Mouse (Mus musculus): ENCODE data around the gene Faap100. TPM values are rescaled to one million over a fixed set of nuclear protein-coding genes. Genes with fewer than 3 reads are reported as not detected.

Gene Faap100
- 10 to 100 TPM; 28.8 to 30.5 TPM for polyA plus RNA-seq (2012; fragmentation: generic; extraction: Trizol)

DNA sequence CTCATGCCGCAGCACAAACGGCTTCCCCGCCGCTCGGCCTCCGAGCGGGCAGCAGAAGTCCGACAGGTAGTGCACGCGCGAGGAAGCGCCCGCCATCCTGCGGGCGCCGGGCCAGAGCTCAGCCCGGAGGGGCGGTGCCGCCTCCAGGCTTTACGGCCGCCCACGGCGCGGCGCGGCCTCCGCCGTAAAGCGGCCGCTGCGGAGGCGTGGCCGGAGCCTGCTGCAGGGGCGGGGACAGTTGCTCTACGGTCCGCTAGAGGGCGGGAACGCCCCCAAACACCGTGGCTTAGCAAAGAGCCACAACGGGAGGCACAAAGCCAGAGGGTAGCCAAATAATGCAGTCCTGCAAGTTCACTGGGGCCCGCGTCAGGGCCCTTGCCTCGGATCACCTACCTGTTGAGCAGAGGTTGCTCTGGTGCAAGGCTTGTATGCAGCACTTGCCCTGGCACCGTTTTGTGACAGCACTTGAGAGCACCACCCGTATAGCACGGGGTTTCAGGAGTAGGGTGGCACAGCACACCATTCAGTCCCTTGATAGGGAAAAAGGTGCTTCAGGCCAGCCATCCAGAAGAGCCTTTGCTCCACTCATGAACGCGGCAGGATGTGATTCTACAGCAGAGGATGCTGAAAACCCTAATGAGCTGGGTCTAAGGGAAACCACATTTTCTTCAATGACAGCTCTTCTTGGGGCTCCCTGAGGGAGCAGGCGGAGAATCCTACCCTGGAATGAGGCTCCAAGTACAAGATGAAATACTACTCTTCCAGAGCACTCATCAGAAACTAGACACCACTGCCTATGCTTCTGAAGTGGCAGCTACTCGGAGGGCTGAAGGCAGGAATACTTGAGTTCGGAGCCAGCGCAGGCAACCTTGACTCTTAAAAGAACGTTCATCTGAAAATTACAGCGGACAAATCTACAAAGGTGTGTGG is at the start of gene Faap100:
Gene Faap100, minus strand, starts transcription at position 154 of the 930 bp plus-strand sequence.

DNA sequence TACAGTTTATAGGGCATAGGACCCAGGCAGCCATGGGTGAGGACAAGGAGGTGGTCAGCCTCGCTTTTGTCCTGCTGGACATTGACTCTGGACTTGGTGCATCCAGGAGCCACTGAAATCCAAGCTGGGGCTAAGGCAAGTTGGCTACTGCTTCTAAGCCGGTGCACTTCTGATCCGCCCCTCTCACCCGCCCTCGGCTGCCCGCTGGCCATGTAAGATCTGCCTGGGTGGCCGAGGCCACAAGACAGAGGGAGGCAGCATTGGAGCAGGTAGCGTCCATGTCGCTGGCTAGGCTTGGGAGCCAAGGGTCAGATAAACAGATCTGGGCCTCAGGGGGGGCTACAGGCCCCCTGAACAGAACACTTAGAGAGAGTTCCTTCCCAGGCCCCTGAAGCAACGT is 17.3 kb downstream of the Faap100 start, which contains the start of gene Fscn2:
Gene Fscn2, plus strand, starts transcription at position 240 of the 400 bp plus-strand sequence.

DNA sequence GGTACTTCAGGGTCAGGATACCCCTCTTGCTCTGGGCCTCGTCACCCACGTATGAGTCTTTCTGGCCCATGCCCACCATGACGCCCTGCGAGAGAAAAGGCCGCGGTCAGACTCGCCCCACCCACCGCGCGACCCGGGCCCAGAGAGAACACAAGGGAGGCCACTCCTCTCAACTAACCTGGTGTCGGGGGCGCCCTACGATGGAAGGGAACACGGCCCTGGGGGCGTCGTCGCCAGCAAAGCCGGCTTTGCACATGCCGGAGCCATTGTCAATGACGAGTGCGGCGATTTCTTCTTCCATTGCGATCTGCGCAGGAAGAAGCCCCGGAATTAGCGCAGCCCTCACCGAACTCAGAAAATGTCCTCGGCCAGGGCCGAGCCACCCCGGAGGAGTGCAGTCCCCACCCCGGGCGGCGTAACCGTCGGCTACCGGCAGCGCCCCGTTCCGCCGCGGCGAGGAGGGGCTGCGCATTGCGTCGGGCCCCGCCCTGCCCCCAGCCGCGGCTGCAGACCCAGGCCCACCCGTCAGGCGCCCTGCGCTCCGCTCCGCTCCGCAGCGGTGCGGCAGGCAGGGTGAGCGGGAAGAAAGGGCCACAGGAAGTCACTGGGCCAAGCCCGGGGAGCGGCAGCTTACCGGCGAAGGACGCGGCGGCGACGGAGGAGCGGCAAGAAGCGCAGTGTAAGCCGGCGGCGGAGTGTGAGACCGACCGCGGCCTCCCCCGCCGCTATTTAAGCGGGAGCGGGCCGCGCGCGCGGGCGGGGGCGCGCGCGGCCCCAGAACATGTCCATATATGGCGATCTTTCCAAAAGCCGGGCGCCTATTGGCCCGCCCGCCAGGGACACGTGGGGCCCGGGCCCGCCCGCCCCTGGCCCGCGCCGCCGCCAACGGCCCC is 30.5 kb downstream of the Faap100 start, which contains the start of gene Actg1:
Gene Actg1, minus strand, starts transcription at position 752 of the 893 bp plus-strand sequence.

Other genes starting within 250 kb of the Faap100 start
- gene Slc38a10, start 227.4 kb downstream of the Faap100 start, polyA plus RNA-seq (2012; fragmentation: generic; extraction: Trizol) = 100 to 1,000 TPM in 1 of 2 experiments, 10 to 100 TPM in 1; 53.2 to 164 TPM
- 10 to 100 TPM in 1 of 2 experiments, 1 to 10 TPM in 1; 4.5 to 19.3 TPM for gene Bahcc1, start 145.8 kb downstream of the Faap100 start, polyA plus RNA-seq (2012; fragmentation: generic; extraction: Trizol)
- 1,000 to 10,000 TPM; 3,031 to 5,204 TPM for gene Actg1, start 30.2 kb downstream of the Faap100 start, polyA plus RNA-seq (2012; fragmentation: generic; extraction: Trizol)
- gene Fscn2, start 17.2 kb downstream of the Faap100 start, polyA plus RNA-seq (2012; fragmentation: generic; extraction: Trizol) = under 1 TPM; 0.45 to 0.54 TPM
- gene Nploc4, start 58.9 kb upstream of the Faap100 start, polyA plus RNA-seq (2012; fragmentation: generic; extraction: Trizol) = 10 to 100 TPM; 34.7 to 46.1 TPM
- under 1 TPM in 1 of 2 experiments, not detected in 1; 0.02 TPM for gene Tspan10, start 63.9 kb upstream of the Faap100 start, polyA plus RNA-seq (2012; fragmentation: generic; extraction: Trizol)
- gene Pde6g, start 74.7 kb upstream of the Faap100 start, polyA plus RNA-seq (2012; fragmentation: generic; extraction: Trizol) = 1 to 10 TPM in 1 of 2 experiments, under 1 TPM in 1; 0.06 to 1.0 TPM
- 10 to 100 TPM; 18.6 to 34.7 TPM for gene Oxld1, start 79.3 kb upstream of the Faap100 start, polyA plus RNA-seq (2012; fragmentation: generic; extraction: Trizol)
- 10 to 100 TPM in 1 of 2 experiments, 1 to 10 TPM in 1; 7.9 to 22.4 TPM for gene Ccdc137, start 79.4 kb upstream of the Faap100 start, polyA plus RNA-seq (2012; fragmentation: generic; extraction: Trizol)
- gene Arl16, start 88.8 kb upstream of the Faap100 start, polyA plus RNA-seq (2012; fragmentation: generic; extraction: Trizol) = 10 to 100 TPM; 29.8 to 44.2 TPM
- gene Mrpl12, start 105.8 kb upstream of the Faap100 start, polyA plus RNA-seq (2012; fragmentation: generic; extraction: Trizol) = 100 to 1,000 TPM; 146 to 509 TPM
- gene Slc25a10, start 113.1 kb upstream of the Faap100 start, polyA plus RNA-seq (2012; fragmentation: generic; extraction: Trizol) = 100 to 1,000 TPM; 118 to 126 TPM
- gene Gcgr, start 151.9 kb upstream of the Faap100 start, polyA plus RNA-seq (2012; fragmentation: generic; extraction: Trizol) = under 1 TPM in 1 of 2 experiments, not detected in 1; 0.08 TPM
- 100 to 1,000 TPM; 245 to 382 TPM for gene Mcrip1, start 171.0 kb upstream of the Faap100 start, polyA plus RNA-seq (2012; fragmentation: generic; extraction: Trizol)
- gene Ppp1r27, start 172.4 kb upstream of the Faap100 start, polyA plus RNA-seq (2012; fragmentation: generic; extraction: Trizol) = under 1 TPM; 0.25 to 0.63 TPM
- 1,000 to 10,000 TPM in 1 of 2 experiments, 100 to 1,000 TPM in 1; 703 to 1,073 TPM for gene P4hb, start 194.5 kb upstream of the Faap100 start, polyA plus RNA-seq (2012; fragmentation: generic; extraction: Trizol)
- 1,000 to 10,000 TPM; 1,146 to 2,128 TPM for gene Arhgdia, start 202.9 kb upstream of the Faap100 start, polyA plus RNA-seq (2012; fragmentation: generic; extraction: Trizol)
- gene Alyref, start 219.6 kb upstream of the Faap100 start, polyA plus RNA-seq (2012; fragmentation: generic; extraction: Trizol) = 100 to 1,000 TPM; 130 to 156 TPM
- gene Anapc11, start 219.7 kb upstream of the Faap100 start, polyA plus RNA-seq (2012; fragmentation: generic; extraction: Trizol) = 100 to 1,000 TPM; 274 to 500 TPM
- gene Npb, start 229.7 kb upstream of the Faap100 start, polyA plus RNA-seq (2012; fragmentation: generic; extraction: Trizol) = 1 to 10 TPM in 1 of 2 experiments, under 1 TPM in 1; 0.29 to 1.2 TPM
- 10 to 100 TPM; 34.5 to 72.4 TPM for gene Pcyt2, start 239.2 kb upstream of the Faap100 start, polyA plus RNA-seq (2012; fragmentation: generic; extraction: Trizol)
- gene Sirt7, start 246.5 kb upstream of the Faap100 start, polyA plus RNA-seq (2012; fragmentation: generic; extraction: Trizol) = 10 to 100 TPM; 18.6 to 29.5 TPM